Mouse (Mus musculus) spleen, adult 2 months (tissue): ENCODE data around the gene Ubl4b. TPM values are rescaled to one million over a fixed set of nuclear protein-coding genes. Genes with fewer than 3 reads are reported as not detected.

Experiments used
- DNase-seq, 2 experiments: peaks; one replicate each; pipeline versions ENCODE4 v3.0.0 to v3.0.0-alpha.2; 2012 to 2021; ENCODE audit warnings: low spot score in 2 of 2, low read depth in 1 of 2
- H3K27ac ChIP-seq: fragments of 200-500 bp; 2 replicates; pipeline ENCODE4 v1.5.1; 2012; ENCODE audit warnings: low read length, inconsistent platforms; ENCODE audit not compliant: insufficient read depth
- H3K27me3 ChIP-seq: fragments of 200-500 bp; 2 replicates; pipeline ENCODE4 v1.6.1; 2012; ENCODE audit warnings: mild to moderate bottlenecking, moderate library complexity, low read length, inconsistent platforms; ENCODE audit not compliant: control insufficient read depth, insufficient read depth
- H3K36me3 ChIP-seq: fragments of 200-500 bp; 2 replicates; pipeline ENCODE4 v1.6.1; 2012; ENCODE audit warnings: mild to moderate bottlenecking, low read length, inconsistent platforms; ENCODE audit not compliant: control insufficient read depth, insufficient read depth
- H3K4me1 ChIP-seq: fragments of 200-500 bp; 2 replicates; pipeline ENCODE4 v1.6.1; 2011; ENCODE audit warnings: inconsistent platforms; ENCODE audit not compliant: control insufficient read depth, insufficient read depth, insufficient read length
- H3K4me3 ChIP-seq: fragments of 200-500 bp; 2 replicates; pipeline ENCODE4 v1.5.1; 2011; ENCODE audit warnings: mild to moderate bottlenecking, inconsistent platforms; ENCODE audit not compliant: insufficient read depth, insufficient read length; ENCODE audit errors: extremely low read depth
- CTCF ChIP-seq: fragments of 200-500 bp; IDR thresholded peaks from 2 replicates; pipeline ENCODE4 v1.5.1; 2011; ENCODE audit warnings: mild to moderate bottlenecking, inconsistent platforms; ENCODE audit not compliant: insufficient read depth, insufficient read length, insufficient replicate concordance; ENCODE audit errors: extremely low read depth
- POLR2A ChIP-seq: fragments of 200-500 bp; IDR thresholded peaks from 2 replicates; pipeline ENCODE4 v1.6.1; 2011; ENCODE audit warnings: low read depth, low read length, inconsistent platforms
- WGBS: fragments of 180-500 bp; shearing (Covaris S2); methylation state at CpG from one replicate; pipeline ENCODE4 v1.1.7; 2018; 5-methylcytosine and 5-hydroxymethylcytosine counted together
- polyA plus RNA-seq: library from polyadenylated mRNA; depleted of rRNA; stranded (reverse); fragments of >200 nt; gene quantifications from 2 replicates; pipeline ENCODE4 v1.2.3, GENCODE M21; 2012; rRNA removed

The Ubl4b gene
- polyA plus RNA-seq, 1 experiment = not detected

- Histone ChIP-seq H3K27ac (no peak overlapping the region), H3K4me3 (no peak overlapping the region), H3K27me3 (no peaks in the 10 kb centered on the region; the same call in 1 of the 2 replicates), H3K4me1 (no peaks in the 10 kb centered on the region), H3K36me3 (no peaks in the 10 kb centered on the region)
- TF ChIP-seq POLR2A (no peak), CTCF (no peak)
- WGBS = 80% methylated on average over 3 of the region's 3 CpGs
- no peak for DNase-seq
Measured at GRCm38 (mm10) chr3:107511416-107511815, 43.5 kb downstream of the Ubl4b start.

- WGBS = 70% methylated on average over 8 of the region's 8 CpGs
- DNase-seq = no peak
- TF ChIP-seq CTCF (no peak), POLR2A (no peak)
Measured at GRCm38 (mm10) chr3:107508696-107509095, 46.2 kb downstream of the Ubl4b start.

GRCm38 (mm10) chr3:107507966-107508365, 46.9 kb downstream of the Ubl4b start:
- no peak for DNase-seq
- Histone ChIP-seq H3K4me1 (no peaks in the 10 kb centered on the region), H3K27me3 (no peaks in the 10 kb centered on the region), H3K4me3 (no peak overlapping the region), H3K27ac (no peak overlapping the region), H3K36me3 (no peaks in the 10 kb centered on the region)
- 84% methylated on average over 9 of the region's 9 CpGs for WGBS
- no peak for TF ChIP-seq POLR2A
- TF ChIP-seq CTCF = no peak

More at GRCm38 (mm10) chr3:107508696-107509095, 46.2 kb downstream of the Ubl4b start:
- Histone ChIP-seq H3K36me3 (no peaks in the 10 kb centered on the region), H3K4me3 (no peak overlapping the region), H3K4me1 (no peaks in the 10 kb centered on the region), H3K27me3 (no peaks in the 10 kb centered on the region), H3K27ac (no peak overlapping the region)

DNA sequence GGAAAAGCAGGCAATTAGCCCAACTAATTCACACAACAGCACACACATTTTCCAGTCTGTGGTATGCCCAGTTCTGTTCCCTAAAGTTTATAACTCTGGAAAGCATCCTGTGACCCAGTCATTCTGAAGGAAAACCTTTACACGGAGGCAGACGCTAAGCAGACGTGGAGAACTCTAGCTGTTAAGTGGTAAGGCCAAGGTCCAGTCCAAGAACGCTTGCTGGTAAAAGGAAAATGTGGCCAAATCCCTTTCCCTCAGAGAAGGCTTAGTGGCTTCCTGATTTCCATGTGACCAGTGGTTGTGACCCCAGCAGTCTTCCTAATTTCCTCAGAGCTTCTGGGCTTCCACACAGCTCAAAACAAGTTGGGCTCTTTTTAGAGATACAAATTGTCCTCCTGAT, 48.3 kb downstream of the Ubl4b start:
- TF ChIP-seq CTCF (no peak), POLR2A (no peak)
- Histone ChIP-seq H3K27me3 (no peaks in the 10 kb centered on the region), H3K4me3 (no peak overlapping the region), H3K27ac (no peak overlapping the region), H3K4me1 (no peaks in the 10 kb centered on the region), H3K36me3 (no peaks in the 10 kb centered on the region)
- no peak for DNase-seq
- WGBS = 80% methylated on average over 4 of the region's 4 CpGs

DNA sequence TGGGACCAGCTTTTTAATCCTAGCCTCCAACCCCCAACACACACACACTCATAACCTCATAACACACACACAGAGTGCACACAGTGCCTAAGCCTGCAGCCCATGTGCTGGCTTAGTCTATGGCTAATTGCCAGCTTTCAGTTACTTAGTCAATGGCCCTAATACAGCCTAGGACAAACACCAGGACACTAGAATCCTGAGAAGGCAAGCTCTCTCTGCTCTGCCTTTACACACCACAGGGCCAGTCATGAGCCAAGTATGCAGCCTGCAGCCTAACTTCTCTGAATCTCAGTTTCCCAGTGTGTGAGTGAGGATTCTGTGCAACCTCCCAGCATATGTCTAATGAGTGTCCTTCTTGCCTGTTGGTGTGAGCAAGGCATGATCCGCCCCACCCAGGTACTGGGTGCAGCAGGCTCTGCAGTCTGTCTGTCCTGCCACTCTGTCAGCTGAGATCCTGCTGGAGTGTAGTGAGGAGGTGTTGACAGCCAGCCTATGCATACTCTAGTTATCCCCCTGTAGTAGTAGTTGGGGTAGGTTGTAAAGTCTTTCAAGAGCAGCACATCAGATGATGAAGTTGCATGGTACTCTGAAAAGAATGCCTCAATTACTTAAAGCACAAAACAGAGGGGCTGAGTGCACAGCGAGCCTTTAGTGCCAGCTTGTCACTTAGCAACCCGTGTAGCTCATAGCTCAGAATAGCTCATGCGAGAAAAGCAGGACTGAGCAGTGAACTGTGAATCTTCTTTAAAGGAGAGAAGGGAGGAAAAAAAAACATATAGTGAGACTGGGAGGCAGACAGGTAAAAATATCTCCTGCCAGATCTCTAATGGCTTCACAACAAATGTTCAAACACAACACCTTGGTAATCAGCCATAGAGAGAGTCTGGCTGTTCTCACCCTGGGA, 49.2 kb downstream of the Ubl4b start:
- no peak for TF ChIP-seq POLR2A
- DNase-seq = no peak
- no peaks in the 10 kb centered on the region for H3K27me3 ChIP-seq
- H3K36me3 ChIP-seq = no peaks in the 10 kb centered on the region
- no peak overlapping the region for H3K4me3 ChIP-seq
- H3K27ac ChIP-seq = no peak overlapping the region
- WGBS = 82% methylated on average over 4 of the region's 4 CpGs
- H3K4me1 ChIP-seq = no peaks in the 10 kb centered on the region

- Histone ChIP-seq H3K27ac (no peak overlapping the region), H3K27me3 (no peaks in the 10 kb centered on the region), H3K4me1 (no peaks in the 10 kb centered on the region), H3K4me3 (no peak overlapping the region), H3K36me3 (no peaks in the 10 kb centered on the region)
- WGBS = 69% methylated on average over 1 of the region's 1 CpGs
- no peak for DNase-seq
- TF ChIP-seq POLR2A (no peak), CTCF (no peak)
Measured at GRCm38 (mm10) chr3:107504542-107504941, 50.3 kb downstream of the Ubl4b start.

- H3K36me3 ChIP-seq = no peaks in the 10 kb centered on the region
- no peak overlapping the region for H3K4me3 ChIP-seq
- 75% methylated on average over 2 of the region's 2 CpGs for WGBS
- DNase-seq = no peak
- no peak for TF ChIP-seq POLR2A
- no peak for TF ChIP-seq CTCF
- no peak overlapping the region for H3K27ac ChIP-seq
- H3K4me1 ChIP-seq = no peaks in the 10 kb centered on the region
- H3K27me3 ChIP-seq = no peaks in the 10 kb centered on the region
Measured at GRCm38 (mm10) chr3:107503716-107504115, 51.2 kb downstream of the Ubl4b start.

Other genes starting within 250 kb of the Ubl4b start
- 8.1 and 9.0 TPM in 2 replicates for gene Rbm15, start 221.4 kb downstream of the Ubl4b start, polyA plus RNA-seq
- 0.14 and 0.21 TPM in 2 replicates for gene Kcnc4, start 95.5 kb downstream of the Ubl4b start, polyA plus RNA-seq
- 0.19 and 0.29 TPM in 2 replicates for gene Slc6a17, start 37.1 kb downstream of the Ubl4b start, polyA plus RNA-seq
- gene Alx3, start 40.0 kb upstream of the Ubl4b start, polyA plus RNA-seq = not detected in 2 replicates
- gene Gm10961, start 76.2 kb upstream of the Ubl4b start, polyA plus RNA-seq = not detected in 2 replicates
- gene Strip1, start 76.6 kb upstream of the Ubl4b start, polyA plus RNA-seq = 36.0 and 45.6 TPM in 2 replicates
- gene Ahcyl1, start 141.5 kb upstream of the Ubl4b start, polyA plus RNA-seq = 22.7 and 23.9 TPM in 2 replicates
- 46.3 and 50.4 TPM in 2 replicates for gene Csf1, start 205.4 kb upstream of the Ubl4b start, polyA plus RNA-seq